Mouse (Mus musculus): ENCODE measurements at regions not wholly inside any gene's neighbourhood (a gene's known extent, or its start where the extent isn't known, plus 50 kb on each side); places are given as distances from the start of the nearest gene placed in this dataset.

DNA sequence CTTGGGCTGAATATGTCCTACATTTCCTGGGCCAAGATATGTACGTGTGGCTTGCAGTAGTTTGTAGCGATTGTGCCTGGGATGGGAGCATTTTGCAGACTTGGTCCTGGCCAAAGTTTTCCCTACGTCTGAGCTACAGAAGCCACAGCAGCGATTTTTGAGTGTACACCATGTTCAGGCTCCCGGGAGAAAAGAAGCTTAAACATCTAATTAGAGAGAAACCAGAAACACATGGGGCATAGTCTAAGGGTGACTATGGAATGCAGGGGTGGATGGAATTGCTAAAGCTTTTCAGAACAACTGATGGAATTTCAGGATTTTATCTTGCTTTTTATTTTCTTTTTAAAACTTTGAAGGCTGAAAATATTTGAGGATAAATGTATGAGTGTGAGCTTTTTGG, 79.3 kb upstream of the Ercc6l2 start:
- 78% methylated on average over 5 of the region's 5 CpGs for WGBS
- no peaks in the 10 kb centered on the region for H3K4me1 ChIP-seq
- no peak overlapping the region for H3K27ac ChIP-seq
- no peak for DNase-seq (ENCODE audit: extremely low spot score, low spot score)
- H3K36me3 ChIP-seq (replicated peaks): no peaks in the 10 kb centered on the region
- H3K27me3 ChIP-seq (ENCODE audit: poor library complexity, severe bottlenecking): no peaks in the 10 kb centered on the region
- H3K4me3 ChIP-seq: no peak overlapping the region
- H3K9me3 ChIP-seq: peaks cover 7% of the 10 kb centered on the region; the same call in 1 of the 2 replicates

DNA sequence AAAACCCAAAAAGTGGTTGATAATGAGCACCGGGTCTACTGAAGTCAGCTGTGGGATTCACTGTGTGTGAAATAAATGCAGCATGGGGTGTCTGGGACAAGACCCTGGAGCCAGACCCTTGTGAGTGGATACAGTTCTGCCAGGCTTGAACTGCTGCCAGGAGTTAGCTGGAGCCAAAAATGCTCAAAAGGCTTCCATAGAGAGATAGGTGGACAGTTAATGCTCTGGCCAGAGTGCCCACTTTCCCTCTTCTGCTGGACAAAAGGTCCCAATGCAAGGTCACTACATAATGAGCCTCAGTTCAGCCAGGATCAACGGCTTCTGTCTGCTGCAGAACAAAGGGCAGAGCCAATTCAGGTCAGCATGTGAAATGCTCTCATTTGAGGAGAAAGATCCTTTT, 73.2 kb upstream of the Ercc6l2 start:
- no peaks in the 10 kb centered on the region for H3K36me3 ChIP-seq (replicated peaks)
- 61% methylated on average over 2 of the region's 2 CpGs for WGBS
- peaks cover 5% of the 10 kb centered on the region; the same call in 1 of the 2 replicates for H3K4me1 ChIP-seq
- peaks cover 3% of the 10 kb centered on the region; the same call in 1 of the 2 replicates for H3K9me3 ChIP-seq
- DNase-seq (ENCODE audit: extremely low spot score, low spot score): no peak
- no peak overlapping the region for H3K4me3 ChIP-seq
- no peak overlapping the region for H3K27ac ChIP-seq
- H3K27me3 ChIP-seq (ENCODE audit: poor library complexity, severe bottlenecking): no peaks in the 10 kb centered on the region

DNA sequence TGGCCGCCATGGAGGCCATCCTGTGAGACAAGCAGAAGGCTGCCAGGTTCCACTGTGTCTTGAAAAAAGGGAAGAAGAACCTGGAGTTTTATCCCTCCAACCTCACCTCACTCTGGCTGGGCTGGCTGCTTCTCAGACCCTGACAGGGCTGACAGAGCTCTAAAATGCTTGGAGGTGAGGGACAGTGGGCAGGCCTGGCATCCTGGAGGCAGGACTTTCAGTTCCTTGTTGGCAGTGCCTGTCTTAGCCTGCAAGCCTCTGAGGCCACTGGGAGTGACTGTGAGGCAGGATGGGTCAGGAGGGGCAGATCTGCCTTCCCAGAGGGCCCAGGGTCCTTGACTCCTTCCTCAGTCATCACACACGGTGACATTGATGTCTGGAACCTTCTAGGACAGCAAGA, 66.3 kb upstream of the Ercc6l2 start:
- Histone ChIP-seq H3K27me3 (ENCODE audit: poor library complexity, severe bottlenecking) (no peaks in the 10 kb centered on the region), H3K4me3 (no peak overlapping the region), H3K4me1 (no peaks in the 10 kb centered on the region), H3K9me3 (peaks cover 8% of the 10 kb centered on the region; the same call in 1 of the 2 replicates), H3K36me3 (replicated peaks) (no peaks in the 10 kb centered on the region), H3K27ac (no peak overlapping the region)
- WGBS: 95% methylated on average over 2 of the region's 2 CpGs
- no peak for DNase-seq (ENCODE audit: extremely low spot score, low spot score)

DNA sequence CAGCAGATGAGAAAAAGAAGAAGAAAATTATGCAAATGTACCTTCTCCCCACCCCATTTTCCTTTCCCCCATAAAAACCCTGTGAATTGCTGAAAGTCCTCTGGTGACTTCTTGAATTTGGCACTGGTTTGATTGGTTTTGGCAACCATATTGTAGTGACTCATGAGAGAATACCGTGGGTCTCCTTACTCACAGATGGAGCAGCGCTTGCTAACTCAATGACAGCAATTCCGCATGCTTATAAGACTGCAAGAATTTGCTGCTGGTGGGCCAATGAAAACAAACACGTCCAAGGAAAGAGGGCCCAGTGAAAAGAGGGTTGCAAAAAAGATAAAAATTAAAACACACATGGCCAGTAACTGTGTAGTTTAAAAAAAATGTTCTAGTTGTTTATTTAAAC, 65.0 kb upstream of the Ercc6l2 start:
- no peak overlapping the region for H3K4me3 ChIP-seq
- no peak for DNase-seq (ENCODE audit: extremely low spot score, low spot score)
- H3K36me3 ChIP-seq (replicated peaks): no peaks in the 10 kb centered on the region
- no peaks in the 10 kb centered on the region for H3K27me3 ChIP-seq (ENCODE audit: poor library complexity, severe bottlenecking)
- no peak overlapping the region for H3K27ac ChIP-seq
- H3K4me1 ChIP-seq: no peaks in the 10 kb centered on the region
- WGBS: 88% methylated on average over 4 of the region's 4 CpGs
- peaks cover 8% of the 10 kb centered on the region; the same call in 1 of the 2 replicates for H3K9me3 ChIP-seq

DNA sequence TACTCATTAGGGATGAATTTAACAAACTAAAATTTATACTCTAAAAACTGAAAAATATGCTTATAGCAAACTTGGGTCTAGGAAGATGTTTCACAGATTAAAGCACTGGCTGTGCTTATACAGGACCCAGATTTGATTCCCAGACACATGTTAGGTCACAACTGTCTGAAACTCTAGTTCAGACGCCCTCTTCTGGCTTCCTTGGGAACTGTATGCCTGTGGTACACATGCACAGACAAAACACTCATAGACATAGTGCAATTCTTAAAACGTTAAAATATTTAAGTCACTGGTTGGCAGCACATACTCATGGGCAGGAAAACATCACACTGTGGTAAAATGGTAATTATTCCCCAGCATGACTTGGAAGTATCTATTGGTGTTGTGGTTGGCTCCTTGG, 63.8 kb upstream of the Ercc6l2 start:
- H3K27me3 ChIP-seq (ENCODE audit: poor library complexity, severe bottlenecking): no peaks in the 10 kb centered on the region
- H3K27ac ChIP-seq: no peak overlapping the region
- H3K4me3 ChIP-seq: no peak overlapping the region
- 76% methylated on average over 2 of the region's 2 CpGs for WGBS
- no peaks in the 10 kb centered on the region for H3K36me3 ChIP-seq (replicated peaks)
- no peaks in the 10 kb centered on the region for H3K4me1 ChIP-seq
- DNase-seq (ENCODE audit: extremely low spot score, low spot score): no peak
- H3K9me3 ChIP-seq: peaks cover 8% of the 10 kb centered on the region; the same call in 1 of the 2 replicates

DNA sequence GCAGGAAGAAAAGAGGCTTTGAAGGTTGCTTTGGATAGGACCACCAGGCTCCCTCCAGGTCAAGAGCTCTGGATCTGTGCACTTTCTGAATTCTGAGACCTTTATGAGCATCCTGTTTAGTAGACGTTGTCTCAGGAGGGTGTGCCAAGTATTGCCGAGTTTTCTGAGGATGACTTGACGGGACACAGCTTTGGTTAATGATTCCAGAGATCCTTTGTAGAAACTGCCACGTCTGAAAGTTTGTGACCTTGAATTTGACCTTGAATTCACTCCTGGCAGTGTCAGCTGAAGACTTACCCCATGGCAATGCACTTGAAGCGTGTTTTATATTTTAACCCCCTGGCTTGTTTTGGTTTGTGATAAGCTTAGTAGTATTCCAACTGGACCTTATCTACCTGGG, 58.0 kb upstream of the Ercc6l2 start:
- no peaks in the 10 kb centered on the region for H3K27me3 ChIP-seq (ENCODE audit: poor library complexity, severe bottlenecking)
- no peak overlapping the region for H3K4me3 ChIP-seq
- H3K9me3 ChIP-seq: peaks cover under 1% of the 10 kb centered on the region; the same call in 1 of the 2 replicates
- no peak overlapping the region for H3K27ac ChIP-seq
- no peak for DNase-seq (ENCODE audit: extremely low spot score, low spot score)
- WGBS: 81% methylated on average over 5 of the region's 5 CpGs
- H3K36me3 ChIP-seq (replicated peaks): no peaks in the 10 kb centered on the region
- no peaks in the 10 kb centered on the region for H3K4me1 ChIP-seq

DNA sequence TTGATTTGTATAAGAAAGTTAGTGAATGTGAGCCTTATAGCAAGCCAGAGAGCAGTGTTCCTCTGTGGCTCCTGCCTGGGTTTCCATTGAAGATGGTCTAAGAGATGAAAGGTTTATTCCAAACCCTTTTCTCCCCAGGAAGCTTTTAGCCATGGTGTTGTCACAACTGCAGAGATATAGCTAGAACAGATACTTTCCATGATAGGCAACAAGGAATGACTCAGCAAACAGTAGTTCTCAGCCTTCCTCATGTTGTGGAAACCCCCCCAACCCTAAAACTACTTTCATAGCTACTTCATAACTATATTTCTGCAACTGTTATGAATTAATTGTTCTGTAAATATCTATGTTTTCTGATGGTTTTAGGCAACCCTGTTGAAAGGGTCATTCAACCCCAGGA, 53.5 kb upstream of the Ercc6l2 start:
- no peaks in the 10 kb centered on the region; the same call in 1 of the 2 replicates for H3K9me3 ChIP-seq
- no peak overlapping the region for H3K4me3 ChIP-seq
- H3K4me1 ChIP-seq: no peaks in the 10 kb centered on the region
- H3K27me3 ChIP-seq (ENCODE audit: poor library complexity, severe bottlenecking): no peaks in the 10 kb centered on the region
- H3K36me3 ChIP-seq (replicated peaks): no peaks in the 10 kb centered on the region
- no peak for DNase-seq (ENCODE audit: extremely low spot score, low spot score)
- no peak overlapping the region for H3K27ac ChIP-seq

Measured in forebrain, embryonic 10.5 days (tissue).